In genomic region chr6:134188719-134189118, GRCm38 (mm10) we compare ENCODE assay signal across 8 mouse cellular contexts.
A peak's percentile ranks its signal among the peaks of the same experiment; 100 is the strongest.
DNase-seq lines count a peak whose midpoint lies in the region; ATAC-seq lines count a peak whose summit lies in the region.
"Had no signal": no experiment of that assay in that cellular context is flagged by ENCODE, and none has a peak within 500 bp of the region (broad histone marks: within the 10 kb centered on the region; RNA-seq: fewer than 3 reads in every experiment).

No protein-coding gene starts in this region.

- H3K9ac ChIP-seq in heart, embryonic 11.5 days (ENCODE audit: low read depth, low read length), result no peak overlapping the region
- H3K9ac ChIP-seq in liver, embryonic 11.5 days (ENCODE audit: low read depth, low read length), result no peak overlapping the region
- H3K9ac ChIP-seq in embryonic facial prominence, embryonic 14.5 days (ENCODE audit: low read depth, low read length), result no peak overlapping the region
- no peak overlapping the region for H3K9ac ChIP-seq in intestine, embryonic 16.5 days (ENCODE audit: low read depth, low read length)

- H3K36me3 ChIP-seq in heart, embryonic 11.5 days (ENCODE audit: control insufficient read depth, insufficient read depth, low read length), result no peaks in the 10 kb centered on the region
- no peaks in the 10 kb centered on the region for H3K36me3 ChIP-seq in liver, embryonic 11.5 days (ENCODE audit: control insufficient read depth, insufficient read depth, low read length)
- no peaks in the 10 kb centered on the region for H3K36me3 ChIP-seq in embryonic facial prominence, embryonic 14.5 days (ENCODE audit: control insufficient read depth, insufficient read depth, low read length)
- no peaks in the 10 kb centered on the region for H3K36me3 ChIP-seq in intestine, embryonic 16.5 days (ENCODE audit: control insufficient read depth, insufficient read depth, low read length)

- ATAC-seq in heart, embryonic 11.5 days (replicated peaks; ENCODE audit: insufficient number of reproducible peaks, low FRiP score, low TSS enrichment), result no peak
- no peak for ATAC-seq in liver, embryonic 11.5 days (replicated peaks; ENCODE audit: low FRiP score)
- no peak for ATAC-seq in embryonic facial prominence, embryonic 14.5 days (ENCODE audit: low read depth)
- no peak for ATAC-seq in intestine, embryonic 16.5 days

- no peak overlapping the region for H3K4me3 ChIP-seq in heart, embryonic 11.5 days (ENCODE audit: low read depth, low read length)
- H3K4me3 ChIP-seq in liver, embryonic 11.5 days (ENCODE audit: low read depth, low read length), result no peak overlapping the region
- no peak overlapping the region for H3K4me3 ChIP-seq in embryonic facial prominence, embryonic 14.5 days (ENCODE audit: low read depth, low read length)
- H3K4me3 ChIP-seq in intestine, embryonic 16.5 days (ENCODE audit: low read length), result no peak overlapping the region

- peaks cover 75% of the 10 kb centered on the region for H3K4me1 ChIP-seq in heart, embryonic 11.5 days (ENCODE audit: control insufficient read depth, insufficient read depth, low read length)
- peaks cover 56% of the 10 kb centered on the region for H3K4me1 ChIP-seq in liver, embryonic 11.5 days (replicated peaks; ENCODE audit: control insufficient read depth, insufficient read depth, low read length)
- peaks cover 28% of the 10 kb centered on the region for H3K4me1 ChIP-seq in embryonic facial prominence, embryonic 14.5 days (ENCODE audit: control insufficient read depth, insufficient read depth, low read length)
- peaks cover 25% of the 10 kb centered on the region for H3K4me1 ChIP-seq in intestine, embryonic 16.5 days (ENCODE audit: control insufficient read depth, insufficient read depth, low read length)

- DNase-seq in heart, postnatal 10 days, result no peak
- no peak for DNase-seq in liver, embryonic 11.5 days (ENCODE audit: low spot score)
- DNase-seq in liver, result no peak
- DNase-seq in embryonic facial prominence, embryonic 14.5 days (ENCODE audit: low spot score), result peak; percentile 41
- DNase-seq in urinary bladder, adult 2 months (ENCODE audit: low spot score), result no peak
- DNase-seq: spleen, adult 18-20 months had no signal

- peak overlapping the region; percentile 62 for H3K27ac ChIP-seq in heart, embryonic 11.5 days (ENCODE audit: low read depth, low read length)
- H3K27ac ChIP-seq in liver, embryonic 11.5 days (ENCODE audit: low read depth, low read length), result peak overlapping the region; percentile 49; the same call in 1 of the 2 replicates
- no peak overlapping the region for H3K27ac ChIP-seq in embryonic facial prominence, embryonic 14.5 days (replicated peaks; ENCODE audit: low read depth, low read length)
- H3K27ac ChIP-seq in intestine, embryonic 16.5 days (ENCODE audit: low read length), result peak overlapping the region; percentile 75

- H3K27me3 ChIP-seq in heart, embryonic 11.5 days (ENCODE audit: control insufficient read depth, insufficient read depth, low read length), result no peaks in the 10 kb centered on the region
- no peaks in the 10 kb centered on the region for H3K27me3 ChIP-seq in liver, embryonic 11.5 days (replicated peaks; ENCODE audit: control insufficient read depth, insufficient read depth, low read length)
- H3K27me3 ChIP-seq in embryonic facial prominence, embryonic 14.5 days (replicated peaks; ENCODE audit: control insufficient read depth, insufficient read depth, low read length), result no peaks in the 10 kb centered on the region
- H3K27me3 ChIP-seq in intestine, embryonic 16.5 days (replicated peaks; ENCODE audit: control insufficient read depth, insufficient read depth, low read length), result no peaks in the 10 kb centered on the region

- H3K4me2 ChIP-seq in heart, embryonic 11.5 days, result no peak overlapping the region
- H3K4me2 ChIP-seq in liver, embryonic 11.5 days, result no peak overlapping the region
- no peak overlapping the region for H3K4me2 ChIP-seq in embryonic facial prominence, embryonic 14.5 days (ENCODE audit: low read depth, low read length)
- no peak overlapping the region for H3K4me2 ChIP-seq in intestine, embryonic 16.5 days (ENCODE audit: low read depth, low read length)

- H3K9me3 ChIP-seq in heart, embryonic 11.5 days (replicated peaks; ENCODE audit: control insufficient read depth, low read length), result no peaks in the 10 kb centered on the region
- H3K9me3 ChIP-seq in liver, embryonic 11.5 days (ENCODE audit: control insufficient read depth, low read length), result no peaks in the 10 kb centered on the region
- no peaks in the 10 kb centered on the region for H3K9me3 ChIP-seq in embryonic facial prominence, embryonic 14.5 days (ENCODE audit: control insufficient read depth, low read length)
- H3K9me3 ChIP-seq in intestine, embryonic 16.5 days (ENCODE audit: control insufficient read depth, low read length), result no peaks in the 10 kb centered on the region

- 33% methylated on average over 3 of the region's 3 CpGs for WGBS in heart, embryonic 11.5 days (ENCODE audit: insufficient replicate concordance)
- WGBS in liver, embryonic 11.5 days, result 54% methylated on average over 3 of the region's 3 CpGs
- 26% methylated on average over 3 of the region's 3 CpGs for WGBS in embryonic facial prominence, embryonic 14.5 days
- WGBS in intestine, embryonic 16.5 days, result 35% methylated on average over 3 of the region's 3 CpGs

- intact Hi-C loops in heart, postnatal 10 days (cut with DNase I), result no loop called here
